Mouse (Mus musculus): ENCODE results near the gene Klf12. TPM values are rescaled to one million over a fixed set of nuclear protein-coding genes. Genes with fewer than 3 reads are reported as not detected.

The Klf12 gene
- total RNA-seq, 2 experiments from 2014 or later: 19.0 to 20.2 TPM

- no peak for DNase-seq (ENCODE audit: low spot score in 2 of 2)
Observed at GRCm38 (mm10) chr14:100236757-100237156, 47.7 kb downstream of the Klf12 start.

GRCm38 (mm10) chr14:100235746-100236145 is 48.7 kb downstream of the Klf12 start:
- DNase-seq (ENCODE audit: low spot score in 2 of 2): no peak

GRCm38 (mm10) chr14:100231384-100231783 is 53.1 kb downstream of the Klf12 start:
- DNase-seq (ENCODE audit: low spot score in 2 of 2): no peak

GRCm38 (mm10) chr14:100228120-100228519 is 56.4 kb downstream of the Klf12 start:
- DNase-seq (ENCODE audit: low spot score in 2 of 2): no peak

- DNase-seq (ENCODE audit: low spot score in 2 of 2): no peak
Observed at GRCm38 (mm10) chr14:100227717-100228116, 56.8 kb downstream of the Klf12 start.

- no peak for DNase-seq (ENCODE audit: low spot score in 2 of 2)
Observed at GRCm38 (mm10) chr14:100224151-100224550, 60.3 kb downstream of the Klf12 start.

- no peak for DNase-seq (ENCODE audit: low spot score in 2 of 2)
Observed at GRCm38 (mm10) chr14:100222260-100222659, 62.2 kb downstream of the Klf12 start.

- DNase-seq (ENCODE audit: low spot score in 2 of 2): no peak
Observed at GRCm38 (mm10) chr14:100215213-100215785, 69.2 kb downstream of the Klf12 start.

GRCm38 (mm10) chr14:100213066-100213465 is 71.4 kb downstream of the Klf12 start:
- peak in 1 of 2 experiments; percentile 16 for DNase-seq (ENCODE audit: low spot score in 2 of 2)

GRCm38 (mm10) chr14:100211826-100212117 is 72.7 kb downstream of the Klf12 start:
- no peak for DNase-seq (ENCODE audit: low spot score in 2 of 2)

GRCm38 (mm10) chr14:100211036-100211825 is 73.2 kb downstream of the Klf12 start:
- DNase-seq (ENCODE audit: low spot score in 2 of 2): peak in 1 of 2 experiments; percentile 36

- DNase-seq (ENCODE audit: low spot score in 2 of 2): no peak
Observed at GRCm38 (mm10) chr14:100209814-100210419, 74.6 kb downstream of the Klf12 start.

- DNase-seq (ENCODE audit: low spot score in 2 of 2): no peak
Observed at GRCm38 (mm10) chr14:100207081-100207480, 77.4 kb downstream of the Klf12 start.

- no peak for DNase-seq (ENCODE audit: low spot score in 2 of 2)
Observed at GRCm38 (mm10) chr14:100206207-100206606, 78.3 kb downstream of the Klf12 start.

GRCm38 (mm10) chr14:100200058-100200688 is 84.3 kb downstream of the Klf12 start:
- no peak for DNase-seq (ENCODE audit: low spot score in 2 of 2)

GRCm38 (mm10) chr14:100198636-100199035 is 85.8 kb downstream of the Klf12 start:
- DNase-seq (ENCODE audit: low spot score in 2 of 2): no peak

GRCm38 (mm10) chr14:100197199-100197598 is 87.3 kb downstream of the Klf12 start:
- no peak for DNase-seq (ENCODE audit: low spot score in 2 of 2)

- DNase-seq (ENCODE audit: low spot score in 2 of 2): no peak
Observed at GRCm38 (mm10) chr14:100189490-100190197, 94.8 kb downstream of the Klf12 start.

GRCm38 (mm10) chr14:100187372-100187771 is 97.1 kb downstream of the Klf12 start:
- no peak for DNase-seq (ENCODE audit: low spot score in 2 of 2)

GRCm38 (mm10) chr14:100177796-100178195 is 106.7 kb downstream of the Klf12 start:
- DNase-seq (ENCODE audit: low spot score in 2 of 2): no peak

- no peak for DNase-seq (ENCODE audit: low spot score in 2 of 2)
Observed at GRCm38 (mm10) chr14:100165075-100165474, 119.4 kb downstream of the Klf12 start.

Data from gastrocnemius, postnatal 4 days (tissue).